Mouse (Mus musculus) T-helper 1 cell (primary cell): ENCODE results near the gene Ksr1.
"Not testable (repeated sequence)": the region's sequence is repeated elsewhere in the genome, so short reads cannot be mapped to it uniquely, and the experiment has no call there.

Experiments
- in situ Hi-C: fragments of 300-600 bp; cut with MboI, MseI; formaldehyde crosslinking; loops from one replicate; pipeline ENCODE4 v1.15.1; 2025; ENCODE audit warnings: high pct_unique_total_duplicates

The Ksr1 gene

GRCm38 (mm10) chr11:79014602-79015325 is 131.4 kb downstream of the Ksr1 start:
- in situ Hi-C loops = loop anchor here (5.0 kb wide), 1 partner anchor 52 kb away; no protein-coding TSS in a partner anchor

DNA sequence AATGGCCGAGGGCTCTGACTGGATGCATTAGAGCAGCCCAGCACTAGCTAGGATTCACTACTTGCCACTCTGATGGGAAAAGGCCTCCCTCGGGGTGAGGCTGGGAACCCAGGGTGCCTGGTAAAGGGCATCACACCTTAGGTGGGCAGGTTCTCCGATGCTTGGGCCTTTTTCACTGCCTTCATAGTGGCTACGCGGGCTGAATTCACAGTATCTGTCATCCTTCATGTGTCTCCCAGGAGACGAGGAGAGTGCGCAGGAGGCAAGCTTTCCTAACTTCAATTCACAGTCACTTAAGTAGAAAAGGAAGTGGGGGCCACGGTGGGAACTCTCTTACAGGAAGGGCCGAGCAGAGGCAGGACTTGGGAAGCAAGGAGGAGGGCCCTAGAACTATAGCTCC is 132.4 kb downstream of the Ksr1 start:
- in situ Hi-C loops = no loop called here

- in situ Hi-C loops = no loop called here
Observed at GRCm38 (mm10) chr11:79013056-79013455, 133.2 kb downstream of the Ksr1 start.

- in situ Hi-C loops = no loop called here
Observed at GRCm38 (mm10) chr11:79012529-79012928, 133.7 kb downstream of the Ksr1 start.

DNA sequence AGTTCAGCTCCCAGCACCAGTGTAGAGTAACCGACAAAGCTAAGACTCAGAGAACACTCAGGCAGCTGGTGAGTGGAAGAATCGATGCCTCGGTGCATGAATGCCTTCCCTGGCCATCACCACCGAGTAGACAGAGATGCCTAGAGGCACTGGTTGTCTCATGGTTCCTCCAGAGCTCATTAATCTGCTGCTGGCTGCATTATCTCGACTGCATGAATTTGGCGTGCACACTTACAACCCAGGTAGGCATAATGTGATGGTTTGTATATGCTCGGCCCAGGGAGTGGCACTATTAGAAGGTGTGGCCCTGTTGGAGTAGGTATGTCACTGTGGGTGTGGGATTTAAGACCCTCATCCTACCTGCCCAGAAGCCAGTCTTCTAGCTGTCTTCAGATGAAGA is 137.3 kb downstream of the Ksr1 start:
- in situ Hi-C loops = no loop called here

DNA sequence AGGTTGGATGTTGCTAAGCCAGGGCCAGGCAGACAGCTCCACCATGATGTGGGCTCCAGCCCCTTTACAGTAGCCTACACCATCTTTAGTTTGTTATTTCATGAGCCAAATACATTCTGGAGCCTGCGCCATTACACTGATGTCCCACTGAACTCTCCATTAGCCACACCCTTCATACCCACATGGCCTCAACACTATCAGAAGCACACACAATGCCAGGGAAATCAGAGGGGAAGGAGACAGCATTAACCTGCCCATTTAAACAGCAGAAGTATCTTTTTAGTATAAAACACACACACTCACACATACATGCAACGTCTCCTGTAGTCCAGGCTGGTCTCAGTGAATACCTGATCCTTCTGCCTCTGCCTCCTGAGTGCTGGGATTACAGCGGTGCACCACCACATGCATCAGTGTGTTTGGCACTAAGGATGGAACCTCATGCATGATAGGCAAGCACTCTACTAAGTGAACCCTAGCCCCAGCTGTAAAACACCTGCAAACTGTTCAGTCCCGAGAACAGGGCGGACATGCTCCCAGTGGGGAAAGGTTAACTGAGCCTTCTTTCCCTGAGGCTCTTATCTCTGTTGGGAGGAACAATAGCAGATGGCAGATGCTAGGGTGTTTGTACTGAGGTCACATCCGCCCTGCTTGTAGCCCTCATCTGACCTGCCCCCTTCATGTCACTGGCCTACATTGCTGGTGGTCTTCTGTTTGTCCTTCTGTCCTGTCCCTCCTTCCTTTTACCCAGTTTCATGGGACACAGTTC is 138.0 kb downstream of the Ksr1 start:
- in situ Hi-C loops = no loop called here

- in situ Hi-C loops = not testable (repeated sequence)
Observed at GRCm38 (mm10) chr11:79007356-79007755, 138.9 kb downstream of the Ksr1 start.

GRCm38 (mm10) chr11:79006417-79006816 is 139.8 kb downstream of the Ksr1 start:
- in situ Hi-C loops = no loop called here

DNA sequence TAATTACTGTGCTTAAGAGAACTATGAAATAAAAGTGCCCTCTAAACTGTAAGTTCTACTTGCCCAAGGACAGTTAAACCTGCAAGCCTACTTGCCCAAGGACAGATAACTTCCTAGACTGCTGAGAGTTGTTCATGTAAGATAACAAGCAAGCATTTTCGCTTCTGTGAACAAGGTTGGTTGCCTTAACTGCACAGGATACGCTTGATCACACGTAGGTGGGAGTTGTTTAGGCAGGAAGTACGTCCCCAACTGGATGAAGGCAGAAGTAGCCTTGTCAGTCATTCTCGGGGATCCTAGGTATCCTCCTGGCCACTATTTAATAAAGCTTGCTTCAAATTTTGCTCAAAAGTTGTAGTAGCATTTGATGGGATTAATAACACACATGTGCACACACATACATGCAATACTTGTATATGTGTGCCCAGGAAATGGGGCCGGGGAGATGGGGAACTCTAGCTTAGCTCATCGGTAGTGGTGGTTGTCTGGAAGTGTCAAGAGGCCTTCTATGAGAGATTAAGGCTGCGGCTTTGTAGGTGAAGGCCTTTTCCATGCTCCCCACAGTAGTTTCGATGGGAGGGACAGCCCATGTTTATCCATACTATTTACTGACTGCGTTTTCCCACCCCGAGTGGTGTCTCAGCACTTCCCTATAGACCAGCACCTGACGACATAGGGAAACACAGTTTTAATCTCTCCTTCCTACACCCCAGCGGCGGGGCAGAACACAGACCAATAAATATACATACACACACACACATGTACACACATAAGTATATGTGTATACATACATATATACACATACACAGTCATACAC is 140.4 kb downstream of the Ksr1 start:
- in situ Hi-C loops = no loop called here

DNA sequence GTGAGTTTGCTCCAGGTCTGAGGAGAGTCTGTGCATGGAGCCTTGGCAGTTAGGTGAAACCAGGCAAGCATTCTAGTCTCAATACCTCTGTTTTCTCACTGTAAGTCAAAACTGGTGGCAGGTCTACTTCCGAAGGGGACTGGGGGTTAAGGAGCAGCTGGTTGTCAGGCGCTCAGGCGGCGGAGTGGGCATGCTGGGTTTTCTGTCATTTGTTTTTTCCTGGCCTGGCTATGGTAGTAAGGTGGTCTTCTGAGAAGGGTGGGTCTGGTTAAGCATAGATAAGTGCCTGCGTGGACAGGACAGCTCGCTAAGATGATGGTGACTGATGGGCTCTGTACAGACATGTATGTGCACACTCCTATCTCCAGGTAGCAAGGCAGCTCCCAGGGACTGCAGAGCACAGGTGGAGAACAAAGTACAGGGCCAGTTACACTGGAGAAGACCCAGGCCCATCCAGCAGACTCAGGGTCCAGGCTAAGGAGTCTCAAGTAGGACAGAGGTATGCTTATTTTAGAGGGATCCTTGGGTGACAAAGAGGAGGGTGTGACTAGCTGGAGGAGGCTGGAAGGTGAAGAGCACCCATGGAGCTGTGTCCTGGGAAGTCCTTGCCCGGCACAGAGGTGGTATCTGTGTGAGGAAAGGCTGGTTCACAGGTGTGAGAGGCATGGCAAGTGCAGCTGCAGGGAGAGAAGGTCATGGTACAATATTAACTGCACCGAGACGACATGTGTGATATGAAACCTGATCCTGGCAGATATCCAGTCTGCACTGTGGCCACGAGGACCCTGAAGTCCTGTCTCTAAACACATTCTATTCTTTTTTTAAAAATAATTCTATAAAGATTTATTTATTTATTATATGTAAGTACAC is 142.2 kb downstream of the Ksr1 start:
- in situ Hi-C loops = no loop called here

DNA sequence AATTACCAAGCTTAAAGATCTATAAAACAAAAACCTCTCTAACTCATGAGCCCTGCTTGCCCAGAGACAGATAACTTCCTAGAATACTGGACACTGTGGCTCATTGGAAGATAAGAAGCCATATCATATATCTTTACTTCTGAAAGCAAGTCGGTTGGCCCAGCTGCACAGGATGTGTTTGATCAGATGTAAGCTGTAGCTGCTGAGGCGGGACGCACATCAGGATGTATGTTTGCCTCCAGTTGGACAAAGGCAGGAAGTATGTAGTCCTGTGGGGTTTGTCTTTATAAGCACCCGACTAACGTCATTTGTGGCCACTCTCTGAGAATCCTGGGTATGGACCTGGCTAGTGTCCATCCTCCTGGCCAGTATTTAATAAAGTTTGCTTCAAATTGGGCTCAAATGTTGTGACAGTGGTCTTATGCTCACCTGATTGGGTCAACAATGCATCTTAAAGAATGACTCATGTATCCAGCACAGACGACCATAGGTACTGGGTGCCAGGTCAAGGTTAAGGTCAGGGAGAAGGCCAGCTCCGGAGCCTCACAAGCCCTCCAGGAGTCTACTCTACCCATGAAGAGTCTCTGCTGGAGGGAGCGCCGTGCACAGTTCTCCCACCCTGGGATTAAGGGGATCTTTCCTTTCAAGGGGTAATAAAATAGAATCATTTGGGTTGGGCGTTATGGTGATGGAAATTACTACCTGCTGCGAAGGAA is 143.0 kb downstream of the Ksr1 start:
- in situ Hi-C loops = no loop called here

DNA sequence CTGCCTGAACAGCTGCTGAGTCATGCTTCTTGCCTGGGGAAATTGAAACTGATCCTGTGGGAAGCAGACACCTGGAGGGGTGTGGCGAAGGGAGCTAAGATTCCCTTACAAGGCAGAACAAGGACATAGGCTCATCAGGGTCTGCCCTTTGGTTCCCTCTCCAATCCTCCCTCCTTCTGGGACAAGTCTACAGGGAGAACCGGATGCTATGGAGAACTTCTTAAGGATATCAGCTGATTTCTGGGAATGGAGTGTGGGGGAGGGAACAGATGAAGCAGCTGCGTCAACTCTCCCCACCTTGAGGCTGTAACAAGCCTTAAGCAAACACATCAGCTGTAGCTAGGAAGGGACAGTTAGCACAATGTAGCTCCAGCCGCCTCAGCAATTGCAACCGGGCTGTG is 143.7 kb downstream of the Ksr1 start:
- in situ Hi-C loops = no loop called here

GRCm38 (mm10) chr11:79001871-79002270 is 144.3 kb downstream of the Ksr1 start:
- in situ Hi-C loops = no loop called here

DNA sequence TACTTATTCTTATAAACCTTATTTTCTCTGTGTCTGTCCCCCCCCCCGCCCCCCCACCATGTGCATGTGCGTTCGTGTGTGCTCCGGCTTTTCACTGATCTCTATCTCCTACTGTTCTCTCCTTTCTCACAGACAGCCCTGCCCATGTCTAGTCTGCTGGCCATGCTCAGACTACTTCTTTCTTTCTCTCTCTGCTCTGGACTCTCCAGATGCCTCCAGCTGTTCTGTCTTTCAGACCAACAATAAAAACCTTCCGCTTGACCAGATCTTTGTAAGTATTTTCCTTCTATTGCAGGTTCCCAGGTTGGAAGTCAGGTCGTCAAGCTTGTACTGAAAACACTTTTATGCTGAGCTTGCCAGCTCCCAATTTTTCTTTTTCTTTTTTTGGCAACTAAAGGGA is 147.1 kb downstream of the Ksr1 start:
- in situ Hi-C loops = no loop called here

- in situ Hi-C loops = not testable (repeated sequence)
Observed at GRCm38 (mm10) chr11:78990875-78991543, 155.2 kb downstream of the Ksr1 start.

DNA sequence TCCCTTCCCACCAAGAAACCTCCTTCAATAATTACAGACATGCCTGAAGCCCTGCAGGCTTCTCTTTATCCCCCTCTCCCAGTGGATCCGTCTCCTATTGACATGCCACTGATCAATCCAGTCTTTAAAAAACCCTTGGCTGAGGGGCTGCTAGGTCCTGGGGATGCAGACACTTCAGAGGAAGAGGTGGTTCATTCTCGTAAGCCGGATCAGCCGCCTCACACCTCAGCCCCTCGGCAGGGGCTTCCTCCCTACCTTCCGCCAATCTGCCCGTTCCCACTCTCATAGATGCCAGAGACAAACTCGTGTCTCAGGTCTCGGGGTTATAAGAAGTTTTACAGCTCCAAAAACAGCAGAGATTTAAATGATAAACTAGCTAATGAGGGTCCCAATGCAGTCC is 156.1 kb downstream of the Ksr1 start:
- in situ Hi-C loops = no loop called here

- in situ Hi-C loops = not testable (repeated sequence)
Observed at GRCm38 (mm10) chr11:78989206-78989605, 157.0 kb downstream of the Ksr1 start.

DNA sequence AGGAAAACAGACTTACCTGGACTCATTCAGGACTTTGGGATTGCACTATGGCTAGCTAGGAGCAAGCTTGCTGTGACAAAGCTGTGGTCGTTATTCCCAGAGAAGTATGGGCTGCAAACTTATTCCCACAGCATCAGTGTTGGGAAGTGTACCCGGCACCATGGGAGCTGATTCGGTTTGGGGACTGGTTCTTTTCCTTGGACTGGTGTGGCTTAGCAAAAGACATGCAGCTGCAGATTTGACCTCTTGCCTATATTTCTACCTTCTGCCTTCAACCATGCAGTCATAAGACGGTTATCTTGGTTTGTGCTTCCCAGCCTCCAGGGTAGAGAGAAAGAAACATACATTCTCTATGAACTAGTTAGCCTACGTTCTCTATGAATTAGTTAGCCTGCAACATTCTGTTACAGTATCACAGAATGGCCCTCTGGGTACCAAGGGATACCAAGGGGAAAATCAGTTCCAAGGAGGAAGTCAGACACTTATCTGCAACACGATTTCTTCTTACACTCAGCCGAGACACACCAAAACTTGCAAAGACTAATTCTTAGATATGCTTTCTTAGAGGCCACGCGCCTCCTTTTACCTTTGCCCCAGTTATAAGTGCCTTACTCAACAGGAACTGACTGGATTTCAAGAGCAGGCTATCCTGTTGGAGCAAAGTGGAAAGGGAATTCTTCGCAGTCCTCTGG is 159.8 kb downstream of the Ksr1 start:
- in situ Hi-C loops = no loop called here

DNA sequence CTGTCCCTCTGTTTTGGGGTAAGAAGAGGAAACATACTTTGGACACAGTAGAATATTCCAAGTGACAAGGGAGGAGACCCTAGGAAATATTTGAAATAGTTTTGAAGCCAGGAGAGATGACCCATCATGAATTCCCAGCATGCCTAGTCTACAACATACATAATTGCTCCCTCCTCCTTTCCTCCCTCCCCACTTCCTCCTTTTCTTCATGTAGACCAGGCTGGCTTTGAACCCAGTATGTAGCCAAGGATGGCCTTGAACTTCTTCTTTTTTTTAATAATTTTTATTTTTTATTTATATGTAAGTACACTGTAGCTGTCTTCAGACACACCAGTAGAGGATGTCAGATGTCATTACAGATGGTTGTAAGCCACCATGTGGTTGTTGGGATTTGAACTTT is 160.7 kb downstream of the Ksr1 start:
- in situ Hi-C loops = no loop called here
